Mouse (Mus musculus) intestine, postnatal 0 days (tissue): ENCODE results near the gene Faap20. TPM values are rescaled to one million over a fixed set of nuclear protein-coding genes. Genes with fewer than 3 reads are reported as not detected.

Experiments used
- ATAC-seq: fragments of 200-750 bp; cut with Nextera tagmentation; 2 replicates; pipeline ENCODE4 v1.8.0; 2017; ENCODE audit warnings: mild to moderate bottlenecking, moderate TSS enrichment, moderate library complexity
- H3K27ac ChIP-seq: fragments of 300-500 bp; sonication (generic); 2 replicates; pipeline ENCODE4 v1.5.1; 2014; ENCODE audit warnings: mild to moderate bottlenecking, low read depth, low read length, moderate library complexity
- H3K27me3 ChIP-seq: fragments of 300-500 bp; sonication (generic); replicated peaks from 2 replicates; pipeline ENCODE4 v1.6.1; 2014; ENCODE audit warnings: low read length, mixed read lengths; ENCODE audit not compliant: control insufficient read depth, insufficient read depth
- H3K36me3 ChIP-seq: fragments of 300-500 bp; sonication (generic); 2 replicates; pipeline ENCODE4 v1.6.1; 2014; ENCODE audit warnings: mild to moderate bottlenecking, moderate library complexity; ENCODE audit not compliant: control insufficient read depth, insufficient read depth
- H3K4me1 ChIP-seq: fragments of 300-500 bp; sonication (generic); replicated peaks from 2 replicates; pipeline ENCODE4 v1.6.1; 2014; ENCODE audit warnings: antibody characterized with exemption, low read length, mixed read lengths; ENCODE audit not compliant: control insufficient read depth, insufficient read depth
- H3K4me2 ChIP-seq: fragments of 300-500 bp; sonication (generic); replicated peaks from 2 replicates; pipeline ENCODE4 v1.6.1; 2014; ENCODE audit warnings: low read depth, mild to moderate bottlenecking, moderate library complexity
- H3K4me3 ChIP-seq: fragments of 300-500 bp; sonication (generic); 2 replicates; pipeline ENCODE4 v1.5.1; 2014; ENCODE audit warnings: low read depth, low read length
- H3K9ac ChIP-seq: fragments of 300-500 bp; sonication (generic); 2 replicates; pipeline ENCODE4 v1.6.1; 2014; ENCODE audit warnings: mild to moderate bottlenecking, low read depth, low read length
- H3K9me3 ChIP-seq: fragments of 300-500 bp; sonication (generic); 2 replicates; pipeline ENCODE4 v1.6.1; 2016; ENCODE audit warnings: mixed run types; ENCODE audit not compliant: control insufficient read depth
- CTCF ChIP-seq: sonication (generic); IDR thresholded peaks from 2 replicates; pipeline ENCODE4 v1.5.1; 2016; ENCODE audit warnings: low read depth, mild to moderate bottlenecking, control low read depth, antibody characterized with exemption, moderate library complexity
- WGBS: fragments of 180-500 bp; shearing (Covaris S2); extraction: QIAGEN DNeasy Blood & Tissue Kit; methylation state at CpG from one replicate; pipeline ENCODE4 v1.1.7; 2014; 5-methylcytosine and 5-hydroxymethylcytosine counted together
- polyA plus RNA-seq: library from polyadenylated mRNA; unstranded; fragments of >200 nt; fragmentation: Nextera tagmentation; extraction: Ambion mirVana; gene quantifications from 2 replicates; pipeline ENCODE4 v1.2.1, GENCODE M21; 2015

Faap20 gene
- polyA plus RNA-seq, 1 experiment from 2014 or later: 57.8 TPM

DNA sequence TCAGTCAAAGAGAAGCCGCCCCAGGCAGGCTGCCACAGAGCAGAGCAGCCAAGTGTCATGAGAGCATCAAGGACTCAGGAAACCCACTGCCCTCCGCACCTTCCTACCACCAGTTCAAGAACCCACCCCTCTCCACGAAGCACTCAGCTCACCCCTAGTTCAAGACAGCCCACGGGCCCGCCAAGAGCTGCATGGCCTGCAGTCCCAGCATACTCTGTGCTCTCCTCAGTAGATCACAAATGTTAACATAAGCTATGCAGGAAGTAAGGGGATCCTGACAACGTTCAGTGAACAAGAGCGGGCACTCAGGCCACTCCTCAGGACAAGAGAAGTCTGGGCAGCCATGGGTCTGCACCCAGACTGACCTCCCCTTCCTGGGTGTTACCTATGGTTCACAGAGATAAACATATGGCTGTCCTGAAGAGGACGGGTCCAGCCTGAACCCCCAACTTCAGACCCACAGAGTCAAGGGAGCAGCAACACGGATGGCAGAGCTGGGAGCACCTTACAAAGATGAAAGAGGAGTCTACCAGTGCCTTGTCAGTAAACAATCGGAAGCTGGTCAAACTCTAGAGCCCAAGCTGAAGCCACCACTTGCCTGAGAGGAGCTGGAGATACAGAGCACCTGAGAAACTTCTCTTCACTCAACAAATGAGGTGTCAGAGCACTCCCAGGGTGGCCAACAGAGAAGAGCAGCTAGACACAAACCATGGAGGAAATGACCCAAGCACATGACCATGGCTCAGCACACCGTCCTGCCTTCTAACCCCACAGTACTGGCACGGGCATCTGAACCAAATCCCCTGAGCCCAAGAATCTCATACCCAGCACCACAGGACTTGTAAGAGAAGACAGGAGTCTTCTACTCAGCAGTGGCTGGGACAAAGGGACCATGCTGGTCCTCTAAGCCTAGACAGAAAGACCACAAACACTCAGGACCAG lies 30.1 kb upstream of the Faap20 start:
- Histone ChIP-seq H3K9ac (peak overlapping the region; percentile 94), H3K36me3 (peaks cover 3% of the 10 kb centered on the region; the same call in 1 of the 2 replicates), H3K27me3 (no peaks in the 10 kb centered on the region), H3K4me3 (peak overlapping the region; percentile 82), H3K4me2 (peak overlapping the region; percentile 91), H3K27ac (peak overlapping the region; percentile 54; the same call in 1 of the 2 replicates), H3K9me3 (no peaks in the 10 kb centered on the region), H3K4me1 (peaks cover 46% of the 10 kb centered on the region)
- 30% methylated on average over 12 of the region's 12 CpGs for WGBS
- no peak for ATAC-seq
- TF ChIP-seq CTCF: no peak

DNA sequence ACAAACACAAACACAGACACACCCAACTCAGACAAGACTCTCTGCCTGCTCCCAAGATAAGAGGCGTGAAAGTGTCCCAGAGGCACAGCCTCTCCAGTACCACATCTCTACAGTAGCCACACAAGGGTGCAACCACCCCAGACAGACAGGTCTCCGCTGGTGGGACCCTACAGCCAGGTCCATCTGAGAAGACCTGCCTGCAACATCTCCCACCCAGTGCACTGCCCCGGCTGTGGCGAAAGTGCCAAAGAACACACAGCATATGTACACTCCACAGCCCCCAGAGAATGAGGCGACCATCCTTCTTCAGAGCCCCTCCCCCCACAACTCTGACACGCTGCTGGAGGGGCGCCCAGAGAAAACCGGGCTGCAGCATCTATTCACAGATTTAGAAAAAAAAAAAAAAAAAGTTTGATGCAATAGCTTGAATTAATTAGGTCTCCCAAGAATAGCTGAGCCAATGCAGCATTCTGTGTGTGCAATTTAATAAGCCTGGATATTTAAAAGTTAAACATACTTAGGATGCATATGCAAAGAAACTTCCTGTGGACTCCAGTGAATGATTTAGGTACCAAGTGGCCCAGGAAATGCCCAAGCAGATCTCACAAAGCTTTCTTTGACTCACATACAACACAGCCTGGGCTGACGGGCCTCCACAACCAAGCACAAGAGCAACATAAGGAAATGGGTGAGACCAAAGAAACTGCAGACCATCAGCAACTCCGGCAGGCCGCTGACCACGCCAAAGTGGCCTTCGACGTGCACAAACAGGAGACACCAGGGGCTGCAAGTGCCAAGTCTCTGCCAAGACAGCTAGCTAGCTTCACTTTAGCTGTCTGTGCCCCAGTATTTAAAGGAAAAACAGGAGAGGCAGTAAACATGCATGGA lies 29.1 kb upstream of the Faap20 start:
- H3K4me2 ChIP-seq: peak overlapping the region; percentile 91
- ATAC-seq: no peak
- 3% methylated on average over 14 of the region's 14 CpGs for WGBS
- peaks cover 38% of the 10 kb centered on the region for H3K4me1 ChIP-seq
- H3K9me3 ChIP-seq: no peaks in the 10 kb centered on the region
- H3K27ac ChIP-seq: peak overlapping the region; percentile 84; the same call in 1 of the 2 replicates
- no peaks in the 10 kb centered on the region for H3K27me3 ChIP-seq
- H3K4me3 ChIP-seq: peak overlapping the region; percentile 82
- H3K36me3 ChIP-seq: peaks cover 3% of the 10 kb centered on the region; the same call in 1 of the 2 replicates
- no peak for TF ChIP-seq CTCF
- H3K9ac ChIP-seq: peak overlapping the region; percentile 94

DNA sequence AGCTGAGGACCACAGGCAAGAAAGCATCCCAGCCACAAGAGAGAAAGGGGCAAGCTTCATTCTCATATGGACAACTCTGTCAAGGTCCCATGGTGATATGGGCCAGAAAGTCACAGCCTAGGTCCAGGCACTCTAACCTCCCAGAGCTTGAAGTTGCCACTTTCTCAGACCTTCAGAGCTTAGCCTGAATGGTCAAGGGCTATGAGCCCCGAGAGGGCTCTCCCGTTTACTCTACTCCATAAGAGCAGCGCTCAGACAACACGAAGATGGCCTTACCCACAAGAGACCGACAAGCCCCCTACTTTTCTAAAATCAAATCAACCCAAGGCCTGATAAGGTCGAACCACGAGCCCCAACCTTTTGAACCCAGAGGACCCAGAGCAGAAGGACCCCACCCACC lies 28.5 kb upstream of the Faap20 start:
- no peak for TF ChIP-seq CTCF
- H3K27ac ChIP-seq: peak overlapping the region; percentile 84; the same call in 1 of the 2 replicates
- peaks cover 33% of the 10 kb centered on the region for H3K4me1 ChIP-seq
- H3K4me3 ChIP-seq: peak overlapping the region; percentile 82
- H3K27me3 ChIP-seq: no peaks in the 10 kb centered on the region
- no peak for ATAC-seq
- WGBS: 2% methylated on average over 7 of the region's 7 CpGs
- H3K4me2 ChIP-seq: peak overlapping the region; percentile 91
- H3K9me3 ChIP-seq: no peaks in the 10 kb centered on the region
- H3K36me3 ChIP-seq: peaks cover 3% of the 10 kb centered on the region; the same call in 1 of the 2 replicates
- peak overlapping the region; percentile 94 for H3K9ac ChIP-seq

DNA sequence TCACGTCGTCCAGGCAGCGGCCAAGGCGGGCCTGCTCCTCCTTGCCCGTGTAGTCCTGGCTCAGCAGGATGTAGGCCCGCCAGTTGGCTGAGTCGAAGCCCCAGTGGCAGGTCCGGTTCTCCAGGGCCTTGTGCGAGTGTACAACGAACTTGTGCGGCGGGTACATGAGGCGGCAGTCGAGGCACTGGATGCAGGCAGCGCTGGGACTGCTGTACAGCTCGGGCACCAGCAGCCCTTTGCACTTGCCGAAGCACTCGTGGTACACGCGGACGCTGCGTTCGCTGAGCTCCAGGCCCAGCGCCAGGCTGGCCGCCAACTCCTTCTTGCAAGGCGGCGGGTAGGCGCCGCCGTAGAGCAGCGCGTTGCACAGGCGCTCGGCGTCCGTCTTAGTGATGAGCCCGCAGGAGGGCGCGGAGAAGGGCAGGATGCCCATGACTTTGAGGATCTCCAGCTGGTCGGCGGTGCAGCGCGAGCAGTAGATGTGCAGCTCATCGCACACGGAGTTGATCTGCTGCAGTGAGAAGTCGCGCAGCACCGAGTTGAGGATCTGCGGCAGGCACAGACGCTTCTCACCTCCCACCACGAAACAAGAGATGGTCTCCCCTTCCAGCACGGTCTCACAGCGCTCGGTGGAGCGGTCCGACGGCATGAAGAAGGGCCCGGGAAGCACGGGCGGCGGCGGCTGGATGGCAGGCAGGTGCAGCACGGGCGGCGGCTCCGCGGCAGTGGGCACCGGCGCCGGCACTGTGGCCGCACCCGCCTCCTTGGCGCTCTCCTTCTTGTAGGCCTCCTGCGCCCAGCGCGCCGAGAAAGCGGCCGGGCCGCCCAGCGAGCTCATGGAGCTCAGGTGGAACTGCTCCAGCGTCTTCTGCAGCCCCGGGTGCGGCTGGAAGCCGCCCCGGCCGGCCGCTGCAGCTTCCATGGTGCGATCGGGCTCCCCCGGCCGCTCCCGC lies 27.7 kb upstream of the Faap20 start:
- Histone ChIP-seq H3K4me2 (peak overlapping the region; percentile 91), H3K27ac (peak overlapping the region; percentile 84), H3K4me3 (peak overlapping the region; percentile 82), H3K36me3 (peaks cover 3% of the 10 kb centered on the region; the same call in 1 of the 2 replicates), H3K4me1 (peaks cover 26% of the 10 kb centered on the region), H3K9me3 (no peaks in the 10 kb centered on the region), H3K27me3 (no peaks in the 10 kb centered on the region), H3K9ac (peak overlapping the region; percentile 94)
- under 1% methylated on average over 81 of the region's 93 CpGs for WGBS
- no peak for ATAC-seq
- peak; percentile 11; the same call in 1 of the 2 replicates for TF ChIP-seq CTCF

DNA sequence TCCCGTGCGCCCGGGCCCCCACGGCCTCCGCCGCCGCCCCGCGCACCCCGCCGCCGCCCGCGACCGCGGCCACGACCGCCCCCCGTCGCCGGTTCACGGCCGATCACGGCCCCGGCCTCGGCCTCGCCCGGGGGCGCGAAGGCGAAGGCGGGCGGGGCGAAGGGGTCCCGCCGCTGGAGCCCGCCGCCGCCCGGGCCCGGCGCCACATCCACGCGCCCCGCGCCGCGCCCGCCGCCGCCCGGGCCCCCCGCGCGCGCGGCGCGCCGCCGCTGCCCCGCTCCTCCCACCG lies 27.1 kb upstream of the Faap20 start, which contains the start of gene Ski:
Ski (minus strand) TSS at position 41 of the 289 bp plus-strand sequence.
- Histone ChIP-seq H3K4me2 (peak within 1 kb of the TSS; percentile 91), H3K9ac (peak within 1 kb of the TSS; percentile 94), H3K9me3 (no peaks in the 10 kb centered on the region), H3K27ac (peak within 1 kb of the TSS; percentile 92), H3K36me3 (peaks cover 3% of the 10 kb centered on the region; the same call in 1 of the 2 replicates), H3K4me1 (peaks cover 23% of the 10 kb centered on the region; the same call in 1 of the 2 replicates), H3K27me3 (no peaks in the 10 kb centered on the region), H3K4me3 (peak within 1 kb of the TSS; percentile 82)
- TF ChIP-seq CTCF: no peak
- WGBS: 1% methylated on average over 38 of the region's 63 CpGs
- no peak for ATAC-seq
